Mouse (Mus musculus): ENCODE data around the gene Hoxa7. TPM values are rescaled to one million over a fixed set of nuclear protein-coding genes. Genes with fewer than 3 reads are reported as not detected.
A peak's percentile ranks its signal among the peaks of the same experiment; 100 is the strongest.

Gene Hoxa7
- polyA plus RNA-seq, 1 experiment from 2014 or later = 0.34 TPM

- Histone ChIP-seq H3K27me3 (ENCODE audit: control insufficient read depth, insufficient read depth, low read length) (peaks cover 83% of the 10 kb centered on the region), H3K27ac (replicated peaks; ENCODE audit: low read depth, low read length) (no peak overlapping the region), H3K9me3 (replicated peaks; ENCODE audit: control insufficient read depth, low read length) (no peaks in the 10 kb centered on the region), H3K4me1 (ENCODE audit: control insufficient read depth, insufficient read depth, low read length) (no peaks in the 10 kb centered on the region), H3K4me3 (ENCODE audit: low read depth, low read length) (no peak overlapping the region), H3K9ac (replicated peaks; ENCODE audit: low read length) (no peak overlapping the region), H3K36me3 (replicated peaks; ENCODE audit: control insufficient read depth, insufficient read depth, low read depth, low read length) (no peaks in the 10 kb centered on the region), H3K4me2 (ENCODE audit: low read depth, low read length) (no peak overlapping the region)
- ATAC-seq (replicated peaks; ENCODE audit: insufficient number of reproducible peaks, low FRiP score, low TSS enrichment, low read depth) = no peak
- peak; percentile 23 for DNase-seq (ENCODE audit: low spot score)
- WGBS = under 1% methylated on average over 19 of the region's 19 CpGs
Measured at GRCm38 (mm10) chr6:52265913-52266665, 44.4 kb upstream of the Hoxa7 start.

- DNase-seq (ENCODE audit: low spot score) (peak; percentile 19), ATAC-seq (replicated peaks; ENCODE audit: insufficient number of reproducible peaks, low FRiP score, low TSS enrichment, low read depth) (no peak)
- H3K9me3 ChIP-seq (replicated peaks; ENCODE audit: control insufficient read depth, low read length) = no peaks in the 10 kb centered on the region
- H3K4me3 ChIP-seq (ENCODE audit: low read depth, low read length) = no peak overlapping the region
- 2% methylated on average over 18 of the region's 18 CpGs for WGBS
- no peak overlapping the region for H3K27ac ChIP-seq (replicated peaks; ENCODE audit: low read depth, low read length)
- no peaks in the 10 kb centered on the region for H3K36me3 ChIP-seq (replicated peaks; ENCODE audit: control insufficient read depth, insufficient read depth, low read depth, low read length)
- peaks cover 82% of the 10 kb centered on the region for H3K27me3 ChIP-seq (ENCODE audit: control insufficient read depth, insufficient read depth, low read length)
- peaks cover 5% of the 10 kb centered on the region; the same call in 1 of the 2 replicates for H3K4me1 ChIP-seq (ENCODE audit: control insufficient read depth, insufficient read depth, low read length)
- no peak overlapping the region for H3K4me2 ChIP-seq (ENCODE audit: low read depth, low read length)
- no peak overlapping the region for H3K9ac ChIP-seq (replicated peaks; ENCODE audit: low read length)
Measured at GRCm38 (mm10) chr6:52265306-52265912, 43.8 kb upstream of the Hoxa7 start.

GRCm38 (mm10) chr6:52264106-52264790 is 42.6 kb upstream of the Hoxa7 start:
- H3K4me2 ChIP-seq (ENCODE audit: low read depth, low read length) = no peak overlapping the region
- no peak overlapping the region for H3K4me3 ChIP-seq (ENCODE audit: low read depth, low read length)
- 0% methylated on average over 5 of the region's 5 CpGs for WGBS
- no peak overlapping the region for H3K27ac ChIP-seq (replicated peaks; ENCODE audit: low read depth, low read length)
- H3K4me1 ChIP-seq (ENCODE audit: control insufficient read depth, insufficient read depth, low read length) = peaks cover 5% of the 10 kb centered on the region; the same call in 1 of the 2 replicates
- ATAC-seq (replicated peaks; ENCODE audit: insufficient number of reproducible peaks, low FRiP score, low TSS enrichment, low read depth) (no peak), DNase-seq (ENCODE audit: low spot score) (no peak)
- H3K9ac ChIP-seq (replicated peaks; ENCODE audit: low read length) = no peak overlapping the region
- peaks cover 84% of the 10 kb centered on the region for H3K27me3 ChIP-seq (ENCODE audit: control insufficient read depth, insufficient read depth, low read length)
- H3K9me3 ChIP-seq (replicated peaks; ENCODE audit: control insufficient read depth, low read length) = no peaks in the 10 kb centered on the region
- H3K36me3 ChIP-seq (replicated peaks; ENCODE audit: control insufficient read depth, insufficient read depth, low read depth, low read length) = no peaks in the 10 kb centered on the region

- H3K9ac ChIP-seq (replicated peaks; ENCODE audit: low read length) = no peak overlapping the region
- peak; percentile 20 for DNase-seq (ENCODE audit: low spot score)
- 2% methylated on average over 6 of the region's 6 CpGs for WGBS
Measured at GRCm38 (mm10) chr6:52263321-52263585, 41.6 kb upstream of the Hoxa7 start.

GRCm38 (mm10) chr6:52262463-52263320 is 41.0 kb upstream of the Hoxa7 start:
- no peak overlapping the region for H3K27ac ChIP-seq (replicated peaks; ENCODE audit: low read depth, low read length)
- no peak overlapping the region for H3K4me3 ChIP-seq (ENCODE audit: low read depth, low read length)
- no peaks in the 10 kb centered on the region for H3K36me3 ChIP-seq (replicated peaks; ENCODE audit: control insufficient read depth, insufficient read depth, low read depth, low read length)
- H3K9ac ChIP-seq (replicated peaks; ENCODE audit: low read length) = no peak overlapping the region
- ATAC-seq (replicated peaks; ENCODE audit: insufficient number of reproducible peaks, low FRiP score, low TSS enrichment, low read depth) (no peak), DNase-seq (ENCODE audit: low spot score) (peak; percentile 25)
- no peak overlapping the region for H3K4me2 ChIP-seq (ENCODE audit: low read depth, low read length)
- H3K4me1 ChIP-seq (ENCODE audit: control insufficient read depth, insufficient read depth, low read length) = peaks cover 5% of the 10 kb centered on the region; the same call in 1 of the 2 replicates
- H3K27me3 ChIP-seq (ENCODE audit: control insufficient read depth, insufficient read depth, low read length) = peaks cover 82% of the 10 kb centered on the region
- no peaks in the 10 kb centered on the region for H3K9me3 ChIP-seq (replicated peaks; ENCODE audit: control insufficient read depth, low read length)
- 2% methylated on average over 24 of the region's 24 CpGs for WGBS

More at GRCm38 (mm10) chr6:52263321-52263585, 41.6 kb upstream of the Hoxa7 start:
- Histone ChIP-seq H3K4me3 (ENCODE audit: low read depth, low read length) (no peak overlapping the region), H3K36me3 (replicated peaks; ENCODE audit: control insufficient read depth, insufficient read depth, low read depth, low read length) (no peaks in the 10 kb centered on the region), H3K4me2 (ENCODE audit: low read depth, low read length) (no peak overlapping the region), H3K27me3 (ENCODE audit: control insufficient read depth, insufficient read depth, low read length) (peaks cover 84% of the 10 kb centered on the region), H3K4me1 (ENCODE audit: control insufficient read depth, insufficient read depth, low read length) (peaks cover 5% of the 10 kb centered on the region; the same call in 1 of the 2 replicates), H3K9me3 (replicated peaks; ENCODE audit: control insufficient read depth, low read length) (no peaks in the 10 kb centered on the region), H3K27ac (replicated peaks; ENCODE audit: low read depth, low read length) (no peak overlapping the region)
- ATAC-seq (replicated peaks; ENCODE audit: insufficient number of reproducible peaks, low FRiP score, low TSS enrichment, low read depth) = no peak

- H3K4me1 ChIP-seq (ENCODE audit: control insufficient read depth, insufficient read depth, low read length) = peaks cover 5% of the 10 kb centered on the region; the same call in 1 of the 2 replicates
- no peak for ATAC-seq (replicated peaks; ENCODE audit: insufficient number of reproducible peaks, low FRiP score, low TSS enrichment, low read depth)
- H3K36me3 ChIP-seq (replicated peaks; ENCODE audit: control insufficient read depth, insufficient read depth, low read depth, low read length) = no peaks in the 10 kb centered on the region
- no peak for DNase-seq (ENCODE audit: low spot score)
- under 1% methylated on average over 9 of the region's 9 CpGs for WGBS
- H3K27me3 ChIP-seq (ENCODE audit: control insufficient read depth, insufficient read depth, low read length) = peaks cover 85% of the 10 kb centered on the region
- no peak overlapping the region for H3K9ac ChIP-seq (replicated peaks; ENCODE audit: low read length)
- H3K9me3 ChIP-seq (replicated peaks; ENCODE audit: control insufficient read depth, low read length) = no peaks in the 10 kb centered on the region
- H3K4me3 ChIP-seq (ENCODE audit: low read depth, low read length) = no peak overlapping the region
- H3K4me2 ChIP-seq (ENCODE audit: low read depth, low read length) = no peak overlapping the region
- no peak overlapping the region for H3K27ac ChIP-seq (replicated peaks; ENCODE audit: low read depth, low read length)
Measured at GRCm38 (mm10) chr6:52261751-52262462, 40.3 kb upstream of the Hoxa7 start.

All from embryonic facial prominence, embryonic 11.5 days (tissue).